Mouse (Mus musculus): ENCODE data around the gene Aicda.
"Not testable (repeated sequence)": the region's sequence is repeated elsewhere in the genome, so short reads cannot be mapped to it uniquely, and the experiment has no call there.

Aicda gene

GRCm38 (mm10) chr6:122544672-122545071, 8.9 kb upstream of the Aicda start:
- in situ Hi-C loops (cut with MboI; ENCODE audit: low pct_unique_long_range_greater_than_20kb in 1 of 2, low sequenced_read_pairs in 2 of 2, unreplicated experiment in 1 of 2), result no loop called here

GRCm38 (mm10) chr6:122545289-122545882, 8.2 kb upstream of the Aicda start:
- in situ Hi-C loops (cut with MboI; ENCODE audit: low pct_unique_long_range_greater_than_20kb in 1 of 2, low sequenced_read_pairs in 2 of 2, unreplicated experiment in 1 of 2), result no loop called here

GRCm38 (mm10) chr6:122545948-122546347, 7.7 kb upstream of the Aicda start:
- in situ Hi-C loops (cut with MboI; ENCODE audit: low pct_unique_long_range_greater_than_20kb in 1 of 2, low sequenced_read_pairs in 2 of 2, unreplicated experiment in 1 of 2), result no loop called here

GRCm38 (mm10) chr6:122554102-122554501, 501 bp downstream of the Aicda start:
- in situ Hi-C loops (cut with MboI; ENCODE audit: low pct_unique_long_range_greater_than_20kb in 1 of 2, low sequenced_read_pairs in 2 of 2, unreplicated experiment in 1 of 2), result no loop called here

GRCm38 (mm10) chr6:122555266-122555665, 1.7 kb downstream of the Aicda start:
- in situ Hi-C loops (cut with MboI; ENCODE audit: low pct_unique_long_range_greater_than_20kb in 1 of 2, low sequenced_read_pairs in 2 of 2, unreplicated experiment in 1 of 2), result no loop called here

GRCm38 (mm10) chr6:122556959-122557561, 3.5 kb downstream of the Aicda start:
- in situ Hi-C loops (cut with MboI; ENCODE audit: low pct_unique_long_range_greater_than_20kb in 1 of 2, low sequenced_read_pairs in 2 of 2, unreplicated experiment in 1 of 2), result no loop called here

GRCm38 (mm10) chr6:122560427-122560826, 6.8 kb downstream of the Aicda start:
- in situ Hi-C loops (cut with MboI; ENCODE audit: low pct_unique_long_range_greater_than_20kb in 1 of 2, low sequenced_read_pairs in 2 of 2, unreplicated experiment in 1 of 2), result loop anchor here in 1 of 2 experiments (5.0 kb wide), 1 partner anchor 72 kb away; no protein-coding TSS in a partner anchor

GRCm38 (mm10) chr6:122561005-122561404, 7.4 kb downstream of the Aicda start:
- in situ Hi-C loops (cut with MboI; ENCODE audit: low pct_unique_long_range_greater_than_20kb in 1 of 2, low sequenced_read_pairs in 2 of 2, unreplicated experiment in 1 of 2), result loop anchor here in 1 of 2 experiments (5.0 kb wide), 1 partner anchor 71 kb away; no protein-coding TSS in a partner anchor

- in situ Hi-C loops (cut with MboI; ENCODE audit: low pct_unique_long_range_greater_than_20kb in 1 of 2, low sequenced_read_pairs in 2 of 2, unreplicated experiment in 1 of 2), result loop anchor here in 1 of 2 experiments (5.0 kb wide), 1 partner anchor 70 kb away; no protein-coding TSS in a partner anchor
These were observed 8.9 kb downstream of the Aicda start for GRCm38 (mm10) chr6:122562463-122562862.

- in situ Hi-C loops (cut with MboI; ENCODE audit: low pct_unique_long_range_greater_than_20kb in 1 of 2, low sequenced_read_pairs in 2 of 2, unreplicated experiment in 1 of 2), result no loop called here
These were observed 11.6 kb downstream of the Aicda start for GRCm38 (mm10) chr6:122565070-122565784.

- in situ Hi-C loops (cut with MboI; ENCODE audit: low pct_unique_long_range_greater_than_20kb in 1 of 2, low sequenced_read_pairs in 2 of 2, unreplicated experiment in 1 of 2), result no loop called here
These were observed 15.5 kb downstream of the Aicda start for GRCm38 (mm10) chr6:122569113-122569512.

- in situ Hi-C loops (cut with MboI; ENCODE audit: low pct_unique_long_range_greater_than_20kb in 1 of 2, low sequenced_read_pairs in 2 of 2, unreplicated experiment in 1 of 2), result no loop called here
These were observed 16.2 kb downstream of the Aicda start for GRCm38 (mm10) chr6:122569762-122570161.

GRCm38 (mm10) chr6:122570695-122571616, 17.4 kb downstream of the Aicda start:
- in situ Hi-C loops (cut with MboI; ENCODE audit: low pct_unique_long_range_greater_than_20kb in 1 of 2, low sequenced_read_pairs in 2 of 2, unreplicated experiment in 1 of 2), result no loop called here

GRCm38 (mm10) chr6:122571617-122571959, 18.0 kb downstream of the Aicda start:
- in situ Hi-C loops (cut with MboI; ENCODE audit: low pct_unique_long_range_greater_than_20kb in 1 of 2, low sequenced_read_pairs in 2 of 2, unreplicated experiment in 1 of 2), result no loop called here

GRCm38 (mm10) chr6:122575037-122575436, 21.4 kb downstream of the Aicda start:
- in situ Hi-C loops (cut with MboI; ENCODE audit: low pct_unique_long_range_greater_than_20kb in 1 of 2, low sequenced_read_pairs in 2 of 2, unreplicated experiment in 1 of 2), result not testable (repeated sequence)

GRCm38 (mm10) chr6:122577030-122577429, 23.4 kb downstream of the Aicda start:
- in situ Hi-C loops (cut with MboI; ENCODE audit: low pct_unique_long_range_greater_than_20kb in 1 of 2, low sequenced_read_pairs in 2 of 2, unreplicated experiment in 1 of 2), result no loop called here

- in situ Hi-C loops (cut with MboI; ENCODE audit: low pct_unique_long_range_greater_than_20kb in 1 of 2, low sequenced_read_pairs in 2 of 2, unreplicated experiment in 1 of 2), result no loop called here
These were observed 25.5 kb downstream of the Aicda start for GRCm38 (mm10) chr6:122579086-122579485.

GRCm38 (mm10) chr6:122591027-122591758, 37.6 kb downstream of the Aicda start:
- in situ Hi-C loops (cut with MboI; ENCODE audit: low pct_unique_long_range_greater_than_20kb in 1 of 2, low sequenced_read_pairs in 2 of 2, unreplicated experiment in 1 of 2), result no loop called here
